ENCODE assay signal across 31 mouse cellular contexts in the genomic region with DNA sequence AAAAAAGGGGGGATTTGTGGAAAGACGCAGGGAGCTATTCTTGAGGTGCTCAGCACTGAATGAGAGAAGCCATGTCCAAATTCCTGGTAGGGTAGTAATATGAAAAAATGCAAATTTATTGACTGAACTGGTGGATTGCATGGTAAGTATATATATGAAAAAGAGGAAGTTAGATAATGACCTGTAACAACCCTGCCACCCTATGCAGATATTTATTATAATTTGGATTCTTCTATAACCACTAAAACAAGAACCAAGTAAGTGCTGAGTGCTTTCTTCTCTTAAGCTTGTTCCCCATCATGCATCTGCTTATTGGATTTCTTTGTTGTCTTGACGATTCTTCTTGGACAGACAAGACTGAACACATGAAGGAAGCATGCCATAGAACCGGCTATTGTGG.
DNase-seq lines count a peak whose midpoint lies in the region; ATAC-seq and TF ChIP-seq lines count a peak whose summit lies in the region.
"Had no signal": no experiment of that assay in that cellular context is flagged by ENCODE, and none has a peak within 500 bp of the region (broad histone marks: within the 10 kb centered on the region; RNA-seq: fewer than 3 reads in every experiment).

No protein-coding gene starts in this region.

- no peak overlapping the region for H3K4me3 ChIP-seq in liver, adult 2 months (ENCODE audit: insufficient read depth, low read depth, low read length)
- H3K4me3 ChIP-seq in liver, postnatal 0 days (ENCODE audit: low read depth, low read length) = no peak overlapping the region
- H3K4me3 ChIP-seq: embryonic facial prominence, embryonic 12.5 days; embryonic facial prominence, embryonic 15.5 days; erythroblast, embryonic 14.5 days; forebrain, embryonic 12.5 days; forebrain, embryonic 15.5 days; gastrocnemius, adult 2 months; heart, embryonic 12.5 days; heart, embryonic 15.5 days; hindbrain, embryonic 10.5 days; hindbrain, embryonic 13.5 days had no signal

- no peak overlapping the region for H3K4me2 ChIP-seq in liver, postnatal 0 days (ENCODE audit: low read depth, low read length)
- H3K4me2 ChIP-seq: embryonic facial prominence, embryonic 12.5 days; embryonic facial prominence, embryonic 15.5 days; forebrain, embryonic 12.5 days; forebrain, embryonic 15.5 days; heart, embryonic 12.5 days; heart, embryonic 15.5 days; hindbrain, embryonic 13.5 days had no signal

- TF ChIP-seq EP300 in liver, postnatal 0 days (IDR thresholded peaks at IDR 0.05; ENCODE audit: low read depth) = no peak

- H3K4me1 ChIP-seq in liver, adult 2 months (ENCODE audit: control insufficient read depth, insufficient read depth, low read length) = no peaks in the 10 kb centered on the region
- no peaks in the 10 kb centered on the region for H3K4me1 ChIP-seq in liver, postnatal 0 days (ENCODE audit: insufficient read depth)
- H3K4me1 ChIP-seq: embryonic facial prominence, embryonic 12.5 days; embryonic facial prominence, embryonic 15.5 days; heart, embryonic 12.5 days; heart, embryonic 15.5 days had no signal

- no peak for TF ChIP-seq CTCF in liver, adult 2 months (IDR thresholded peaks at IDR 0.05; ENCODE audit: low read depth, low read length)
- no peak for TF ChIP-seq CTCF in liver, postnatal 0 days (IDR thresholded peaks at IDR 0.05; ENCODE audit: low read depth)

- no peaks in the 10 kb centered on the region for H3K27me3 ChIP-seq in liver, adult 2 months (ENCODE audit: control insufficient read depth, insufficient read depth, low read length)
- no peaks in the 10 kb centered on the region for H3K27me3 ChIP-seq in liver, postnatal 0 days (ENCODE audit: insufficient read depth, low read length)
- H3K27me3 ChIP-seq: embryonic facial prominence, embryonic 12.5 days; embryonic facial prominence, embryonic 15.5 days; forebrain, embryonic 12.5 days; forebrain, embryonic 15.5 days; heart, embryonic 12.5 days; heart, embryonic 15.5 days; hindbrain, embryonic 13.5 days had no signal

- DNase-seq in liver, adult 2 months (ENCODE audit: extremely low read depth, low read depth, low spot score) = peak; percentile 10
- no peak for DNase-seq in liver, postnatal 0 days
- DNase-seq in MEL-GATA-1-ER (ENCODE audit: extremely low read depth, low read depth) = peak; percentile 41
- DNase-seq in layer of hippocampus, adult 11-12 months (ENCODE audit: low spot score) = no peak
- no peak for DNase-seq in right cerebral cortex, postnatal 25 days
- DNase-seq in frontal cortex, adult 2 months (ENCODE audit: extremely low spot score in 1 of 2, low spot score in 1 of 2) = no peak
- DNase-seq: adrenal gland, adult 2 months; adrenal gland, postnatal 14 days; cerebellum, adult 11 months; cerebellum, adult 2 months; cerebellum, adult 9-11 months; cerebellum, postnatal 36 days; gastrocnemius, adult 2 months; gastrocnemius, postnatal 14 days; heart, adult 18-20 months; heart, postnatal 10 days; heart, postnatal 36 days; kidney, adult 11 months had no signal

- no peak for TF ChIP-seq POLR2A in liver, adult 2 months (IDR thresholded peaks at IDR 0.05; ENCODE audit: extremely low read depth, insufficient read depth, low read length)

- H3K27ac ChIP-seq in liver, adult 2 months (replicated peaks; ENCODE audit: insufficient read depth, low read depth, low read length) = no peak overlapping the region
- H3K27ac ChIP-seq in liver, postnatal 0 days (ENCODE audit: low read depth) = no peak overlapping the region
- H3K27ac ChIP-seq: embryonic facial prominence, embryonic 12.5 days; embryonic facial prominence, embryonic 15.5 days; forebrain, embryonic 12.5 days; forebrain, embryonic 15.5 days; heart, embryonic 15.5 days; hindbrain, embryonic 10.5 days; hindbrain, embryonic 13.5 days had no signal

- H3K9ac ChIP-seq in liver, adult 2 months (ENCODE audit: low read depth, low read length) = no peak overlapping the region
- no peak overlapping the region for H3K9ac ChIP-seq in liver, postnatal 0 days (replicated peaks)
- H3K9ac ChIP-seq: embryonic facial prominence, embryonic 12.5 days; embryonic facial prominence, embryonic 15.5 days; forebrain, embryonic 12.5 days; forebrain, embryonic 15.5 days; heart, embryonic 12.5 days; heart, embryonic 15.5 days; hindbrain, embryonic 13.5 days had no signal

- no peaks in the 10 kb centered on the region for H3K9me3 ChIP-seq in liver, postnatal 0 days (ENCODE audit: low read length)
- H3K9me3 ChIP-seq: embryonic facial prominence, embryonic 12.5 days; embryonic facial prominence, embryonic 15.5 days; forebrain, embryonic 12.5 days; forebrain, embryonic 15.5 days; heart, embryonic 12.5 days; heart, embryonic 15.5 days; hindbrain, embryonic 10.5 days; hindbrain, embryonic 13.5 days had no signal

- no peak for ATAC-seq in liver, postnatal 0 days
- peak; percentile 40 for ATAC-seq in granulocyte monocyte progenitor cell, adult 5-6 weeks (replicated peaks; ENCODE audit: poor library complexity, severe bottlenecking)
- ATAC-seq: CD4-positive, CD25-positive, alpha-beta regulatory T cell, adult 4 months; forebrain, embryonic 15.5 days; hindbrain, postnatal 0 days; inflammation-experienced regulatory T-cells, adult 6 months had no signal

- H3K36me3 ChIP-seq in liver, adult 2 months (ENCODE audit: control insufficient read depth, insufficient read depth, low read length) = no peaks in the 10 kb centered on the region
- no peaks in the 10 kb centered on the region for H3K36me3 ChIP-seq in liver, postnatal 0 days (replicated peaks; ENCODE audit: insufficient read depth, low read length)
- H3K36me3 ChIP-seq: embryonic facial prominence, embryonic 12.5 days; embryonic facial prominence, embryonic 15.5 days; forebrain, embryonic 12.5 days; forebrain, embryonic 15.5 days; heart, embryonic 12.5 days; heart, embryonic 15.5 days; hindbrain, embryonic 10.5 days; hindbrain, embryonic 13.5 days had no signal

- H3K79me2 ChIP-seq in liver, adult 2 months (ENCODE audit: control insufficient read depth, insufficient read depth, low read length) = no peaks in the 10 kb centered on the region

- 90% methylated on average over 3 of the region's 3 CpGs for WGBS in liver, adult 2 months
- WGBS in liver, postnatal 0 days (ENCODE audit: insufficient replicate concordance) = 87% methylated on average over 3 of the region's 3 CpGs

Comparison
In these comparisons a context has a peak if more than half of its experiments do, and no peak if none do; other contexts are left out.
1. DNase-seq: peak in liver, adult 2 months (single experiment) and MEL-GATA-1-ER (single experiment); none in liver, postnatal 0 days (single experiment), layer of hippocampus, adult 11-12 months (single experiment), right cerebral cortex, postnatal 25 days (single experiment) and frontal cortex, adult 2 months (0 of 2).